Mouse (Mus musculus) hindbrain, embryonic 14.5 days (tissue): ENCODE results near the gene Gm49359. TPM values are rescaled to one million over a fixed set of nuclear protein-coding genes. Genes with fewer than 3 reads are reported as not detected.
A peak's percentile ranks its signal among the peaks of the same experiment; 100 is the strongest.
"Not testable (repeated sequence)": the region's sequence is repeated elsewhere in the genome, so short reads cannot be mapped to it uniquely, and the experiment has no call there.

Source experiments
- ATAC-seq: fragments of 200-750 bp; cut with Nextera tagmentation; 2 replicates; pipeline ENCODE4 v1.8.0; 2017; ENCODE audit warnings: moderate number of reproducible peaks, mild to moderate bottlenecking, moderate TSS enrichment, moderate library complexity; ENCODE audit not compliant: low FRiP score
- DNase-seq: peaks from one replicate; pipeline ENCODE4 v3.0.0-alpha.2; 2015; ENCODE audit warnings: low spot score
- H3K27ac ChIP-seq: fragments of 300-500 bp; sonication (generic); 2 replicates; pipeline ENCODE4 v1.5.1; 2014; ENCODE audit warnings: mild to moderate bottlenecking, moderate library complexity
- H3K27me3 ChIP-seq: fragments of 300-500 bp; sonication (generic); 2 replicates; pipeline ENCODE4 v1.6.1; 2014; ENCODE audit warnings: mild to moderate bottlenecking, low read length, mixed read lengths; ENCODE audit not compliant: control insufficient read depth, insufficient read depth
- H3K36me3 ChIP-seq: fragments of 300-500 bp; sonication (generic); replicated peaks from 2 replicates; pipeline ENCODE4 v1.6.1; 2014; ENCODE audit not compliant: control insufficient read depth, insufficient read depth
- H3K4me1 ChIP-seq: fragments of 300-500 bp; sonication (generic); replicated peaks from 2 replicates; pipeline ENCODE4 v1.6.1; 2014; ENCODE audit warnings: antibody characterized with exemption, low read length, mixed read lengths; ENCODE audit not compliant: control insufficient read depth, insufficient read depth
- H3K4me2 ChIP-seq: fragments of 300-500 bp; sonication (generic); replicated peaks from 2 replicates; pipeline ENCODE4 v1.6.1; 2014; ENCODE audit warnings: mild to moderate bottlenecking, moderate library complexity
- H3K4me3 ChIP-seq: fragments of 300-500 bp; sonication (generic); replicated peaks from 2 replicates; pipeline ENCODE4 v1.5.1; 2014; ENCODE audit warnings: mild to moderate bottlenecking, low read length
- H3K9ac ChIP-seq: fragments of 300-500 bp; sonication (generic); 2 replicates; pipeline ENCODE4 v1.6.1; 2014
- H3K9me3 ChIP-seq: fragments of 300-500 bp; sonication (generic); 2 replicates; pipeline ENCODE4 v1.6.1; 2016; ENCODE audit warnings: low read length; ENCODE audit not compliant: control insufficient read depth
- WGBS: fragments of 180-500 bp; shearing (Covaris S2); extraction: QIAGEN DNeasy Blood & Tissue Kit; methylation state at CpG from one replicate; pipeline ENCODE4 v1.1.7; 2014; 5-methylcytosine and 5-hydroxymethylcytosine counted together
- microRNA-seq: library from miRNA; unstranded; fragments of <30 nt; microRNA quantifications from one replicate; pipeline ENCODE4, GENCODE M21; 2016
- polyA plus RNA-seq: library from polyadenylated mRNA; unstranded; fragments of >200 nt; fragmentation: Nextera tagmentation; extraction: Ambion mirVana; gene quantifications from 2 replicates; pipeline ENCODE4 v1.2.1, GENCODE M21; 2014

Gm49359 gene
- 13.9 and 14.0 TPM in 2 replicates for polyA plus RNA-seq

DNA sequence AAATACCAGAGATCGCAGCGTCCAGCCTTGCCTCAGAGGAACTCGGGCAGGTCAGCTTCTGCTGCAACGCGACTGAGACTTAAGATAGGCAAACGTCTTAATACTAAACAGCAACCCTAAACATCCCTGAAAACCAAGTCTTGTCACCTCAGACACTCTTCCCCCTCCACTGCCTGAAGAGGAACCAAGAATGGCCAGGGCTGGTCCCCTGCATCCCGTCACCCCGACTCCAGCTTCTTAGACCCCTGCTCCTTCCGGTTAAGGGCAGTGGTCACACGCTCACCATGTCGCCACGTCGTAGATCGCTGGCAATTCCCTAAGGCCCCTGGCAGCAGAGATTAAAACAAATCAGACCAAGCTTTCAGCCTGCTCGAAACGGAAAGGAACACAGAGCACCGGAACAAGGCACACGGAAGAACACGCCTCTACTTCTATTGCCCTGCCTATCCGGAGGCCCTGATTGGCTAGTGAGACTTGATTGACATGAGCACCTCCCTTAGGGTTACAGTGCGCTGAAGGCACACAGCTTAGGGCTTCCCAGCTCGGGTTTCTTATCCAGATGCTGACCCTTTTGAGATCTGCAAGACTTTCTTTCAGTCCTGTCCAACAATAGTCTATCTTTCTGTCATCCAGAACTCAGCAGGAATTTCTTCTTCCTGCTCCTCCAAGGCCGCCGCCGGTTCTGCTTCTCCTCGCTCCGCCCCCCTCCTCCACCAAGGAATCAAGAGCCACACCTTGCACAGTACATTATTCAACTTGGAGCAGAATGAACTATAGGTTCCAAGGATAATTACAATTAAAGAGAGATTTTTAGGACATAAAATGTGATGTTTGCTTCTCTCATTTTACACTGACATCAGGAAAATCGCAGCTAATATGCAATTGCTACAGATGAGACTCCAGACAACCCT is at the start of gene Gm49359:
Gm49359 (minus strand) TSS at position 409 of the 911 bp plus-strand sequence.
- H3K4me3 ChIP-seq = peak within 1 kb of the TSS; percentile 46
- H3K9me3 ChIP-seq = peaks cover 13% of the 10 kb centered on the region
- H3K27ac ChIP-seq = peak within 1 kb of the TSS; percentile 86
- DNase-seq (peak; percentile 90), ATAC-seq (peak; percentile 100)
- not testable (repeated sequence) for H3K27me3 ChIP-seq, H3K36me3 ChIP-seq, H3K4me1 ChIP-seq
- peak within 1 kb of the TSS; percentile 71 for H3K9ac ChIP-seq
- peak within 1 kb of the TSS; percentile 47 for H3K4me2 ChIP-seq
- 3% methylated on average over 27 of the region's 28 CpGs for WGBS

DNA sequence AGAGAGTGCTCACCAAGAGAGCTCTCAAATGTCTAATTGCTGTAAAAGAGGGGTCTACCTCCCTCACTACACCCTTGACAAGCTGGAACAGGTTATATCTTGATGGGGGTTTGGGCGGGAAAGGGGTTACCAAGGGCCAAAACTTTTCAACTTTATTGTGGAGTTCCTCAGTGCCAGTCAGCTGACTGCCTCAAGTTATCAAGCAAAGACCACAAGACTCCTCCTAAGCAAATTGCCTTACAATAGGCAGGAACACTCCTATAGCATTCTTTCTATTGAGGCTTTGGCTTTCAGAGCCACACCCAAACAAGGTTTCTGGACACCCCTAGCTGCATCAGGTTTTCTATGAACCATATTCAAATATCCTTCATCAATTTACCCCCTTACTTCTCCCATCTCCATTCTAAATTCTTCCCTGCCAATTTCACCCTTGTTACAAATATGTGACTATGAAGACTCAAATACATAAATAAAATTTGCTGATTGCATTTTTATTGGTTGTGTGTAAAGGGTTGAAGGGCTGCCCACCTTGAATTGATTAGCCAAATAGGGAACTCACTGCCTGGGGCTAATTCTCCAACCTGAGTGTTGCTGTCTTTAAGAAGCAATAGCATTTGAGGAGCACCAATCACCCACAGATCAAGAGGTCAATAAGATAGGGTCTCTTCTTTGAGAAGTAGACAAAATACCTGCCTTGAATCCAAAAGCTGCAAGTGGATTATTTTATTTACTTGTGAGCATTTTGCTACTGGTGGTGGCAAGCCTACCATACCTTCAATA is 44.2 kb upstream of the Gm49359 start:
- not testable (repeated sequence) for H3K4me3 ChIP-seq, H3K4me1 ChIP-seq, H3K9ac ChIP-seq, H3K27me3 ChIP-seq, DNase-seq, H3K27ac ChIP-seq, H3K4me2 ChIP-seq, ATAC-seq, H3K36me3 ChIP-seq
- WGBS = 89% methylated on average over 1 of the region's 1 CpGs
- peaks cover 14% of the 10 kb centered on the region; the same call in 1 of the 2 replicates for H3K9me3 ChIP-seq

DNA sequence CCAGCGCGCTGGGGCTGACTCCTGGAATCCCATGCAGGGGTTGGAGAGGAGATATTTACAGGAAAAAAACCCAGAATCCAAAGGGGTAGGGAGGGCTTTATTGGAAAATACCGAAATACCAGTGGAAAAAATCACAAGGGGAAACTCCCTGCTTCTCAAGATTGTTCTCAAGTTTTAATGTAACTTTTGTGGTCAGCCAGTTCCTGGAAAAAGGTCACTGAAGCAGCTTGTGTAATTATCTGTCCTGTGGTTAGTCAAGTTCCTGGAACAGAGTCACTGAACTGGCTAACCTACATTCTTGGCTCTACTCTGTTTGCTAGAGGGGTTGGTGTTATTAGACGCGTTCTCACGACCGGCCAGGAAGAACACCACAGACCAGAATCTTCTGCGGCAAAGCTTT is 6.0 kb upstream of the Gm49359 start:
- not testable (repeated sequence) for H3K9me3 ChIP-seq, H3K4me1 ChIP-seq, ATAC-seq, H3K4me3 ChIP-seq, H3K36me3 ChIP-seq, H3K4me2 ChIP-seq, H3K27me3 ChIP-seq, H3K9ac ChIP-seq, H3K27ac ChIP-seq, DNase-seq
- 92% methylated on average over 8 of the region's 8 CpGs for WGBS

DNA sequence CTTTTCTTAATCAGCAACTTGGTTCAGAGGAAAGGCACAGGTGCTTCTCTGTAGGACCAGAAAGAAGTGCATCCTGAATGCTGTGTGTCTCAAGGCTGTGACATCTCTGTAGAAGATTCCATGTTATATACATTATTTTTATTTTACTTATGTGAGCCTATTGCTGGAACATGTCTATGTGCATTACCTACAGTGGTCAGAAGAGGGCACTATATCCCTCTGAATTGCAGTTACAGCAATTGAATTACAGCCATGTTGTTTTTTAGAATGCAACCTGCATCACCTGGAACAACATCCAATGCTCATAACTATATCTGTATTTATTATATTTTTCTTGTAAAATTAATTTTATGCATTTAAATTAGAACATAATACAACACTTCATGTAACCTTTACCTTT is 3.3 kb upstream of the Gm49359 start:
- not testable (repeated sequence) for H3K9ac ChIP-seq, H3K4me1 ChIP-seq, H3K4me2 ChIP-seq, H3K27me3 ChIP-seq, H3K9me3 ChIP-seq, H3K4me3 ChIP-seq, ATAC-seq, H3K36me3 ChIP-seq, H3K27ac ChIP-seq
- peak; percentile 38 for DNase-seq

Small RNA genes within 50 kb of the gene (microRNA-seq; reads per million reads assigned to microRNA genes)
- not detected for gene Gm22256

Other genes with a start within 250 kb of the Gm49359 start
- gene Gm3604, start 83.7 kb downstream of the Gm49359 start, polyA plus RNA-seq = 2.2 and 2.6 TPM in 2 replicates
- gene Zfp935, start 91.7 kb upstream of the Gm49359 start, polyA plus RNA-seq = not detected in 2 replicates
- gene Zfp934, start 104.4 kb upstream of the Gm49359 start, polyA plus RNA-seq = 10.1 and 11.2 TPM in 2 replicates
- 7.4 and 8.1 TPM in 2 replicates for gene 6720489N17Rik, start 157.3 kb upstream of the Gm49359 start, polyA plus RNA-seq